Mouse (Mus musculus) bone marrow, adult 2 months (tissue): ENCODE results near the gene Suox. TPM values are rescaled to one million over a fixed set of nuclear protein-coding genes. Genes with fewer than 3 reads are reported as not detected.
A peak's percentile ranks its signal among the peaks of the same experiment; 100 is the strongest.

Source experiments
- H3K27ac ChIP-seq: fragments of 200-500 bp; 2 replicates; pipeline ENCODE4 v1.5.1; 2012; ENCODE audit warnings: low read depth, mild to moderate bottlenecking, control low read depth, inconsistent platforms, low read length; ENCODE audit not compliant: control insufficient read depth, poor library complexity, insufficient read depth
- H3K4me1 ChIP-seq: fragments of 200-500 bp; 2 replicates; pipeline ENCODE4 v1.6.1; 2011; ENCODE audit warnings: low read length; ENCODE audit not compliant: control insufficient read depth, insufficient read depth
- H3K4me3 ChIP-seq: fragments of 200-500 bp; replicated peaks from 2 replicates; pipeline ENCODE3; 2011; ENCODE audit warnings: mild to moderate bottlenecking, low read depth, low read length, control low read depth; ENCODE audit not compliant: control insufficient read depth
- CTCF ChIP-seq: fragments of 200-500 bp; IDR thresholded peaks from 2 replicates; pipeline ENCODE4 v1.5.1; 2011; ENCODE audit warnings: low read length, control low read depth; ENCODE audit not compliant: control insufficient read depth, insufficient read depth
- POLR2A ChIP-seq: fragments of 200-500 bp; IDR thresholded peaks from 2 replicates; pipeline ENCODE4 v1.6.1; 2011; ENCODE audit warnings: low read depth, mild to moderate bottlenecking, control low read depth, low read length, borderline replicate concordance; ENCODE audit not compliant: control insufficient read depth
- WGBS: fragments of 180-500 bp; shearing (Covaris S2); methylation state at CpG from one replicate; pipeline ENCODE4 v1.1.7; 2018; 5-methylcytosine and 5-hydroxymethylcytosine counted together
- polyA plus RNA-seq: library from polyadenylated mRNA; stranded (reverse); fragments of >200 nt; gene quantifications from 2 replicates; pipeline ENCODE4 v1.2.4, GENCODE M21; 2011; ENCODE audit warnings: low replicate concordance; ENCODE audit not compliant: missing spikeins, insufficient read depth, insufficient read length

The Suox gene
- polyA plus RNA-seq, 1 experiment, result 10.8 TPM

- peak overlapping the region; percentile 34 for H3K4me3 ChIP-seq
- 4% methylated on average over 42 of the region's 42 CpGs for WGBS
- TF ChIP-seq POLR2A (no peak), CTCF (no peak)
- H3K4me1 ChIP-seq, result no peaks in the 10 kb centered on the region; the same call in 1 of the 2 replicates
- H3K27ac ChIP-seq, result no peak overlapping the region
Observed at GRCm38 (mm10) chr10:128668790-128669672, 4.8 kb downstream of the Suox start.

GRCm38 (mm10) chr10:128665806-128666205, 8.1 kb downstream of the Suox start:
- TF ChIP-seq POLR2A (no peak), CTCF (no peak)
- Histone ChIP-seq H3K27ac (no peak overlapping the region), H3K4me3 (no peak overlapping the region), H3K4me1 (peaks cover 3% of the 10 kb centered on the region; the same call in 1 of the 2 replicates)
- 93% methylated on average over 2 of the region's 2 CpGs for WGBS

GRCm38 (mm10) chr10:128665307-128665706, 8.6 kb downstream of the Suox start:
- Histone ChIP-seq H3K4me3 (no peak overlapping the region), H3K4me1 (peaks cover 3% of the 10 kb centered on the region; the same call in 1 of the 2 replicates), H3K27ac (no peak overlapping the region)
- WGBS, result 65% methylated on average over 3 of the region's 3 CpGs
- TF ChIP-seq POLR2A, result no peak
- no peak for TF ChIP-seq CTCF

GRCm38 (mm10) chr10:128664808-128665207, 9.1 kb downstream of the Suox start:
- H3K27ac ChIP-seq, result no peak overlapping the region
- no peak for TF ChIP-seq CTCF
- TF ChIP-seq POLR2A, result no peak
- H3K4me3 ChIP-seq, result no peak overlapping the region
- WGBS, result 60% methylated on average over 3 of the region's 3 CpGs
- H3K4me1 ChIP-seq, result peaks cover 3% of the 10 kb centered on the region; the same call in 1 of the 2 replicates

- WGBS, result 23% methylated on average over 5 of the region's 5 CpGs
- no peak for TF ChIP-seq POLR2A
- TF ChIP-seq CTCF, result no peak
- Histone ChIP-seq H3K4me1 (peaks cover 3% of the 10 kb centered on the region; the same call in 1 of the 2 replicates), H3K4me3 (no peak overlapping the region), H3K27ac (no peak overlapping the region)
Observed at GRCm38 (mm10) chr10:128663441-128664220, 10.2 kb downstream of the Suox start.

GRCm38 (mm10) chr10:128662465-128662864, 11.4 kb downstream of the Suox start:
- H3K27ac ChIP-seq, result no peak overlapping the region
- no peak overlapping the region for H3K4me3 ChIP-seq
- H3K4me1 ChIP-seq, result peaks cover 3% of the 10 kb centered on the region; the same call in 1 of the 2 replicates
- no peak for TF ChIP-seq CTCF
- no peak for TF ChIP-seq POLR2A

- WGBS, result 82% methylated on average over 9 of the region's 9 CpGs
- Histone ChIP-seq H3K4me1 (peaks cover 3% of the 10 kb centered on the region; the same call in 1 of the 2 replicates), H3K27ac (no peak overlapping the region), H3K4me3 (no peak overlapping the region)
- TF ChIP-seq POLR2A (no peak), CTCF (no peak)
Observed at GRCm38 (mm10) chr10:128659490-128659889, 14.4 kb downstream of the Suox start.

GRCm38 (mm10) chr10:128657844-128658243, 16.0 kb downstream of the Suox start:
- TF ChIP-seq POLR2A (no peak), CTCF (no peak)
- no peak overlapping the region for H3K27ac ChIP-seq
- H3K4me3 ChIP-seq, result no peak overlapping the region
- H3K4me1 ChIP-seq, result no peaks in the 10 kb centered on the region; the same call in 1 of the 2 replicates
- 75% methylated on average over 9 of the region's 9 CpGs for WGBS
